ENCODE assay signal across 7 mouse cellular contexts in the genomic region with DNA sequence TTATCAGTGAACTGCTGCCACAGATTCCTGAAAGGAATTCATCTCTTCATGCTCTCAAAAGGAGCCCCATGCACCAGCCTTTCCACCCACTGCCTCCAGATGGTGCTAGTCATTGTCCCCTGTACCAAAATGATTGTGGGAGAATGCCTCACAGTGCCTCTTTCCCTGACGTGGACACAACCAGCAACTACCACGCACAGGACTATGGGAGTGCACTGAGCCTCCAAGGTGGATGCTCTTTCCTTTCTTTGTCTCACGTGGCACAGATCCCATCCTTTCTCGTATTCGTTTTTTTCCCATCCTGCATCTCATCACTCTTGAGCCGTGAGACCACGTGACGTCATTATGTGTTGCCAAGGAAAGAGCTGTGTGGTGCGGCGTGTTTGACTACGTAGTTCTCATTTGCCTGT.
A peak's percentile ranks its signal among the peaks of the same experiment; 100 is the strongest.
DNase-seq lines count a peak whose midpoint lies in the region; ATAC-seq and TF ChIP-seq lines count a peak whose summit lies in the region.

No protein-coding gene starts in this region.

- peak; percentile 70 for TF ChIP-seq CTCF in ES-Bruce4 (IDR thresholded peaks at IDR 0.05; ENCODE audit: low read depth, low read length)
- TF ChIP-seq CTCF in heart, postnatal 0 days (IDR thresholded peaks at IDR 0.05; ENCODE audit: low read depth), result peak; percentile 78

- TF ChIP-seq EP300 in ES-Bruce4 (IDR thresholded peaks at IDR 0.05; ENCODE audit: insufficient read depth, low read depth, low read length), result no peak
- TF ChIP-seq EP300 in heart, postnatal 0 days (IDR thresholded peaks at IDR 0.05; ENCODE audit: low read depth), result no peak

- no peaks in the 10 kb centered on the region for H3K4me1 ChIP-seq in ES-Bruce4 (ENCODE audit: control insufficient read depth, insufficient read depth, low read length)
- H3K4me1 ChIP-seq in embryonic facial prominence, embryonic 14.5 days (ENCODE audit: control insufficient read depth, insufficient read depth, low read length), result no peaks in the 10 kb centered on the region
- no peaks in the 10 kb centered on the region for H3K4me1 ChIP-seq in heart, postnatal 0 days (ENCODE audit: control insufficient read depth, insufficient read depth)
- no peaks in the 10 kb centered on the region for H3K4me1 ChIP-seq in stomach, embryonic 15.5 days

- H3K9ac ChIP-seq in ES-Bruce4 (ENCODE audit: low read depth, poor library complexity, severe bottlenecking), result no peak overlapping the region
- no peak overlapping the region for H3K9ac ChIP-seq in embryonic facial prominence, embryonic 14.5 days (ENCODE audit: low read depth, low read length)
- H3K9ac ChIP-seq in heart, postnatal 0 days (replicated peaks; ENCODE audit: low read depth, low read length), result no peak overlapping the region
- no peak overlapping the region for H3K9ac ChIP-seq in stomach, embryonic 15.5 days

- H3K27ac ChIP-seq in ES-Bruce4 (ENCODE audit: insufficient read depth, low read length), result no peak overlapping the region
- H3K27ac ChIP-seq in embryonic facial prominence, embryonic 14.5 days (replicated peaks; ENCODE audit: low read depth, low read length), result no peak overlapping the region
- H3K27ac ChIP-seq in heart, postnatal 0 days (ENCODE audit: low read depth), result no peak overlapping the region
- no peak overlapping the region for H3K27ac ChIP-seq in stomach, embryonic 15.5 days

- no peak for TF ChIP-seq POLR2A in ES-Bruce4 (IDR thresholded peaks at IDR 0.05; ENCODE audit: insufficient read depth, low read length)

- no peak overlapping the region for H3K4me2 ChIP-seq in embryonic facial prominence, embryonic 14.5 days (ENCODE audit: low read depth, low read length)
- H3K4me2 ChIP-seq in heart, postnatal 0 days (ENCODE audit: low read depth, low read length), result no peak overlapping the region
- H3K4me2 ChIP-seq in stomach, embryonic 15.5 days, result peak overlapping the region; percentile 5; the same call in 1 of the 2 replicates

- no peak overlapping the region for H3K4me3 ChIP-seq in ES-Bruce4 (ENCODE audit: low read depth, low read length)
- no peak overlapping the region for H3K4me3 ChIP-seq in embryonic facial prominence, embryonic 14.5 days (ENCODE audit: low read depth, low read length)
- H3K4me3 ChIP-seq in heart, postnatal 0 days (ENCODE audit: low read depth, low read length), result no peak overlapping the region
- H3K4me3 ChIP-seq in stomach, embryonic 15.5 days (replicated peaks), result no peak overlapping the region

- 0 out of 2 replicates have a peak, but pooled peaks have one; percentile 33 for ATAC-seq in embryonic facial prominence, embryonic 14.5 days (ENCODE audit: low read depth)
- ATAC-seq in heart, postnatal 0 days (ENCODE audit: insufficient read depth, low read depth), result peak; percentile 78
- no peak for ATAC-seq in stomach, embryonic 15.5 days (ENCODE audit: insufficient read depth, low FRiP score, low read depth)

- H3K36me3 ChIP-seq in ES-Bruce4 (ENCODE audit: control insufficient read depth, insufficient read depth, low read length, poor library complexity, severe bottlenecking), result no peaks in the 10 kb centered on the region
- H3K36me3 ChIP-seq in embryonic facial prominence, embryonic 14.5 days (ENCODE audit: control insufficient read depth, insufficient read depth, low read length), result no peaks in the 10 kb centered on the region
- peaks cover 58% of the 10 kb centered on the region for H3K36me3 ChIP-seq in heart, postnatal 0 days (replicated peaks; ENCODE audit: control insufficient read depth, insufficient read depth, low read length)
- H3K36me3 ChIP-seq in stomach, embryonic 15.5 days, result no peaks in the 10 kb centered on the region

- peak; percentile 55 for DNase-seq in WW6 (ENCODE audit: low read depth, low spot score)
- DNase-seq in embryonic facial prominence, embryonic 14.5 days (ENCODE audit: low spot score), result peak; percentile 26
- peak; percentile 63 for DNase-seq in heart, postnatal 0 days (ENCODE audit: low spot score)
- peak; percentile 73 to 82 for DNase-seq in layer of hippocampus, adult 8-10 months (ENCODE audit: low spot score in 2 of 2)
- DNase-seq in lung, postnatal 4 days, result peak; percentile 58 to 72

- H3K9me3 ChIP-seq in ES-Bruce4 (replicated peaks; ENCODE audit: control insufficient read depth, insufficient read depth, low read length, poor library complexity, severe bottlenecking), result no peaks in the 10 kb centered on the region
- H3K9me3 ChIP-seq in embryonic facial prominence, embryonic 14.5 days (ENCODE audit: control insufficient read depth, low read length), result no peaks in the 10 kb centered on the region
- no peaks in the 10 kb centered on the region for H3K9me3 ChIP-seq in heart, postnatal 0 days (replicated peaks; ENCODE audit: control insufficient read depth, low read length)
- no peaks in the 10 kb centered on the region for H3K9me3 ChIP-seq in stomach, embryonic 15.5 days

- WGBS in embryonic facial prominence, embryonic 14.5 days, result 54% methylated on average over 11 of the region's 11 CpGs
- WGBS in heart, postnatal 0 days, result 56% methylated on average over 11 of the region's 11 CpGs
- 60% methylated on average over 11 of the region's 11 CpGs for WGBS in stomach, embryonic 15.5 days

- no peaks in the 10 kb centered on the region for H3K27me3 ChIP-seq in ES-Bruce4 (ENCODE audit: control insufficient read depth, insufficient read depth, low read length, poor library complexity, severe bottlenecking)
- H3K27me3 ChIP-seq in embryonic facial prominence, embryonic 14.5 days (replicated peaks; ENCODE audit: control insufficient read depth, insufficient read depth, low read length), result no peaks in the 10 kb centered on the region
- no peaks in the 10 kb centered on the region for H3K27me3 ChIP-seq in heart, postnatal 0 days (ENCODE audit: control insufficient read depth, insufficient read depth, low read length)
- H3K27me3 ChIP-seq in stomach, embryonic 15.5 days (replicated peaks), result no peaks in the 10 kb centered on the region

Comparison
In these comparisons a context has a peak if more than half of its experiments do, and no peak if none do; other contexts are left out.
1. DNase-seq: peak in every context shown above with its lines; median percentile 78 in layer of hippocampus, adult 8-10 months; 65 in lung, postnatal 4 days; 63 in heart, postnatal 0 days; 55 in WW6; 26 in embryonic facial prominence, embryonic 14.5 days.